Mouse (Mus musculus) Muller cell, postnatal 12 days (primary cell): ENCODE results near the gene Mllt6.
"Not testable (repeated sequence)": the region's sequence is repeated elsewhere in the genome, so short reads cannot be mapped to it uniquely, and the experiment has no call there.

Experiments used
- DNase-seq: peaks from one replicate; pipeline ENCODE4 v3.0.0-alpha.2; 2015; ENCODE audit errors: inconsistent ontology term

Gene Mllt6

GRCm38 (mm10) chr11:97714784-97715760 is 51.9 kb downstream of the Mllt6 start:
- no peak for DNase-seq

DNA sequence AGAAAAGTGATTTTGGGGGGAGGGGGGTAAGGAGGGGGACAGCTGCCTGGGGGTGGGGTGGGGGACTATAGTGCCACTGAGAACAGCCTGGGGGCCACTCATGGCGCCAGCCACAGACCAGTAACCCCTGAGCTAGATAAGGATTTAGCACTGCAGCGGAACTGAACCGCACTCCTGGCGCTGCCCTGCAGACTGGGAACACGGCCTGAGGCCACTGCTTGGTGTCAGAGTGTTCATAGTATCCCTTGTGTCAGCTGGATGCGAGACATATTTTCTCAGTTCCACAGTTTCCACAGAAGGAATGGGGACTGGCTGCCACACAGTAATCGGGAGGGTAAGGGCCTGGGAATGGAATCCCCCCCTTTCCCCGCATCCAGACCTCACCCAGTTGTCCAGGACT is 52.8 kb downstream of the Mllt6 start:
- no peak for DNase-seq

DNA sequence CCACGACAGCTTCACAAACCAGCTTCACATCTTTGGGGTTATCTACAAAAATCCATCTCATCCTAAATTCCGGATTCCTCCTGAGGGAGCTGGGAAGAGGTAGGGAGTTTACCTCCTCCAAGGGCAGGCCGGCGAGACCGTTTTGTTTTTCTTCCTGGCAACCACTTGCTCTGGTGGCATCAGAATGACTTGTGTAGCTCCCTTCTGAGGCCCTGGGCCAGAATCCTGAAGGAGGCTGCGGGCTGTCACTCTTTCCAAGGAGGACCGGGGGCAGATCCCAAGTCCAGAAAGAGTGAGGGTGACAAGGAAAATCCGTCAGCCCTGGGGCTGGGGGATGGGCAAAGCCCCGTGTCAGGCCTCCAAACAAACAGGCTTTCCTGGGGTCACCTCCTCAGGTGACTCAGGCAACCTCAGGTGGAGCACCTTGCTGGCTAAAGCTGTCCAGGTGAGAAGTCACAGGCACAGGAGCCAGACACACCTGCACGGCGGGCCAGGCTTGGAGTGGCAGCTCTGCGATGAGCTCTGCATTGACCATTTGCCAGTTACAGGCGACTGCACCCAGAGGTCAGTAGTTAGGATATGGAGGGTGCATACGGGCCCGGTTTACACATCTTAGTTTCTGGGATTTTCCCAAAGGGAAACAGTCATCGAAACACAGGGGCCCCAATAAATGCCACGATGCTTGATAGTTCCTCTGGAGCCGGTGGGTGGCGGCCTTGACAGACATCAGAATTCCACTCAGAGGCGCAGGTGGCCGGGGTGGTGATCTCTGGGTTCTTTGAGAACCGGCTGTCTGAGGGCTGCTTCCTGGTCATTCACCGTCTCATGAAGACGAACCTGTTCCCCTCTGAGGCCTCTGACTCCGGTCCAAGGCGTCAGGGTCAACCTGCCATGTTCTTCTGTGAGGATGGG is 54.4 kb downstream of the Mllt6 start:
- no peak for DNase-seq

DNA sequence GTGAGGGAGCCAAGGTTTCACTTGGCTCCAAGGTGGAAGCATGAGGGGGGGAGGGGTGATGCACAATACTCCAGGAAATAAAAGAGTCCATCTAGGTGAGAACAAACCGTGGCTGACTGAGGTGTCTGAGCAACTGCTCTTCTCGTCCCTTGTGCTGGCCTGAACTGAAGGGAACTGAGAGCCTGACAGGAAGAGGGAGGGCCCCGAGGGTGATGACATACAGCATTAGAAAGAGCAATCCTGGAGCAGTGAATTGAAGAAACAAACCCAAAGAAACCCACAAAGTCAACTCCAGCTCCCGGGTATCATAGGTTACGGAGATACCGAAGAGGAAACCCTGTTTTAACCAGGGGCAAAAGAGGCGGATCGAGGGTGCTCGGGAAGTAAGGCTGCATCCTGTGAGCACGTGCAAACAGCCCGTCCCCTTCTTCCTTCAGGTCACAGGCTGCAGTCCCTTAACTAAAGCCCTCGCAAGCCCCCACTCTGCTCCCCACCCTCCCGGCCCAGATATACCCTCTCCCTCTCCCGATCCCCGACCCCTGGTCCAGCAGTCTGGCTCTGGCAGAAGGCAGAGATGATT is 55.2 kb downstream of the Mllt6 start:
- DNase-seq, result no peak

GRCm38 (mm10) chr11:97719041-97719440 is 55.8 kb downstream of the Mllt6 start:
- no peak for DNase-seq

GRCm38 (mm10) chr11:97721338-97721737 is 58.1 kb downstream of the Mllt6 start:
- DNase-seq, result no peak

- DNase-seq, result no peak
Observed at GRCm38 (mm10) chr11:97723709-97724108, 60.5 kb downstream of the Mllt6 start.

- peak; percentile 47 for DNase-seq
Observed at GRCm38 (mm10) chr11:97728311-97728710, 65.1 kb downstream of the Mllt6 start.

DNA sequence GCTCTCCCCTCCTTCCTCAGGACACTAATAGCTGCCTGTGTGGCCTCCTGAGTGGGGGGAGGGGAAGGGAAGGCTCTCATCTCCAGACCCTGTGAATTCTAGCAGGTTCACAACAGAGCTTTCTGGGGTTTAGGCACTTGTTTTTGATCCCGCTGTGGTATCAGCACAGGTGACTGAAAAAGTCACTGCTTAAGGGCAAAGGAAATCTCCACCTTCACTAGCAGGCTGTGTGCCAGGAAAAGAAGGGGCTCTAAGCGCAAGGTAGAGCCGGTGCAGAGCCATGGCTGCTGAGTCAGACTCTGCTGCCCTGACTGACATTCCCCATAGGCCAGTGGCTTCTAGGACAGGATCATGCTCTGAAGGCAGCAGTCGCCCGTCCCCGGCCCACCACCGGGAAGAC is 65.5 kb downstream of the Mllt6 start:
- peak; percentile 41 for DNase-seq

- no peak for DNase-seq
Observed at GRCm38 (mm10) chr11:97733689-97734088, 70.5 kb downstream of the Mllt6 start.

- not testable (repeated sequence) for DNase-seq
Observed at GRCm38 (mm10) chr11:97734810-97735209, 71.6 kb downstream of the Mllt6 start.
